8 mouse cellular contexts compared by ENCODE assay signal in the genomic region with DNA sequence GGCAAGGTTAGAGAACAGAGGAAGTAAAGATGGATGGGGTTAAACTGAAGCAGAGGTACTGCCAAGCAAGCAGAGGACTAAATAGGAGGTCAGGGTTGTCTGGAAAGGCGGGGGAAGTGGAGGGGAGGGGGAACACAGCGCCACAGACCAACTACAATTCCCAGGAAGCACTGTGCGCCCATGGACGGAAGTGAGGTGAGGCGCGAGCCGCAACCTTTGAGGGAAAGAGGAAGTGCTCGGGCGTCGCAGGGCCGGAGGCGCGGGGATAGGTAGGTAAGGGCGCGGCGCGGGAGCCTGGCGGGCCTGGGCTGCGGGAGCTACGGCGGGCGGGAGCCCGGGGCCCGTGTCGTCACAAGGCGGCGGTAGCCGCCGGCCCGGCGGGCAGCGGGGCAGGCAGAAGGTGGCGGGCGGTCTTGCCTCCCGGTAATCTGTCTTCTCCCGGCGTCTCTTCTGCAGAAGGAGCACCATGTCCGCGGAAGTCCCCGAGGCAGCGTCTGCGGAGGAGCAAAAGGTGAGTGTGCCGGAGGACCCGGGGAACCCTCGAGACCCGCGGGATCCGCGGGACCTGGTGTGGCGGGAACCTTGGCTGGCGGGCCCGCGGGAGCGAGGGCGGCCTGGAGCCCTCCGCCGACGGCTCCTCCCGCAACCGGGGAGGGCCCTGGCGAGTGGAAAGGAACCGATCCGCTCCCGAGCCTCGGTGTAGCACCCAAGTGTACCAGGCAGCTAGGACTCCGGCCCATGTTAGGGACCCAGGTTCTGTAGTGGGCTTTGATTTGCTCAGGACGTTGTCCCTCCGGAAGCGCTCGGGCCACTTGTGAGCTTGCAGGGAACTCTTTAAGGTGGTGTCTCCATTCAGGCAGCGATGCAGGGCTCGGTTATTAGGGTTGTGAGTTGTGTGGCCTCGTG. TPM values are rescaled to one million over a fixed set of nuclear protein-coding genes. Genes with fewer than 3 reads are reported as not detected.
DNase-seq lines count a peak whose midpoint lies in the region; ATAC-seq and TF ChIP-seq lines count a peak whose summit lies in the region.

TSS of gene Arpp19 (plus strand) at position 164 of the 906 bp plus-strand sequence.

- WGBS in bone marrow, adult 2 months, result under 1% methylated on average over 72 of the region's 73 CpGs
- under 1% methylated on average over 67 of the region's 73 CpGs for WGBS in embryonic facial prominence, embryonic 15.5 days
- WGBS in kidney, embryonic 14.5 days, result under 1% methylated on average over 72 of the region's 73 CpGs
- WGBS in limb, embryonic 15.5 days, result 0% methylated on average over 72 of the region's 73 CpGs

- peak within 1 kb of the TSS; percentile 90 for H3K9ac ChIP-seq in embryonic facial prominence, embryonic 15.5 days
- H3K9ac ChIP-seq in kidney, embryonic 14.5 days (ENCODE audit: low read depth, low read length), result peak within 1 kb of the TSS; percentile 75
- H3K9ac ChIP-seq in limb, embryonic 15.5 days, result peak within 1 kb of the TSS; percentile 84

- H3K27me3 ChIP-seq in embryonic facial prominence, embryonic 15.5 days, result no peaks in the 10 kb centered on the region
- H3K27me3 ChIP-seq in kidney, embryonic 14.5 days (ENCODE audit: control insufficient read depth, insufficient read depth, low read length), result no peaks in the 10 kb centered on the region
- no peaks in the 10 kb centered on the region for H3K27me3 ChIP-seq in limb, embryonic 15.5 days

- TF ChIP-seq POLR2A in bone marrow, adult 2 months (IDR thresholded peaks at IDR 0.05; ENCODE audit: borderline replicate concordance, control insufficient read depth, low read depth, low read length), result peak; percentile 78; the same call in 1 of the 2 replicates

- no peaks in the 10 kb centered on the region for H3K36me3 ChIP-seq in embryonic facial prominence, embryonic 15.5 days
- H3K36me3 ChIP-seq in kidney, embryonic 14.5 days (ENCODE audit: control insufficient read depth, insufficient read depth, low read length), result peaks cover 7% of the 10 kb centered on the region; the same call in 1 of the 2 replicates
- 0 out of 2 replicates have a peak, but pooled peaks cover 3% of the 10 kb centered on the region for H3K36me3 ChIP-seq in limb, embryonic 15.5 days

- no peaks in the 10 kb centered on the region for H3K4me1 ChIP-seq in bone marrow, adult 2 months (ENCODE audit: control insufficient read depth, insufficient read depth, low read length)
- peaks cover 11% of the 10 kb centered on the region for H3K4me1 ChIP-seq in embryonic facial prominence, embryonic 15.5 days
- H3K4me1 ChIP-seq in kidney, embryonic 14.5 days (ENCODE audit: control insufficient read depth, insufficient read depth, low read length), result peaks cover 11% of the 10 kb centered on the region
- H3K4me1 ChIP-seq in limb, embryonic 15.5 days, result peaks cover 11% of the 10 kb centered on the region

- H3K4me2 ChIP-seq in embryonic facial prominence, embryonic 15.5 days (replicated peaks), result peak within 1 kb of the TSS; percentile 51
- peak within 1 kb of the TSS; percentile 67 for H3K4me2 ChIP-seq in kidney, embryonic 14.5 days (replicated peaks; ENCODE audit: low read depth, low read length)
- H3K4me2 ChIP-seq in limb, embryonic 15.5 days, result peak within 1 kb of the TSS; percentile 53

- no peaks in the 10 kb centered on the region for H3K9me3 ChIP-seq in embryonic facial prominence, embryonic 15.5 days (replicated peaks)
- H3K9me3 ChIP-seq in kidney, embryonic 14.5 days (ENCODE audit: control insufficient read depth, low read length), result no peaks in the 10 kb centered on the region
- no peaks in the 10 kb centered on the region for H3K9me3 ChIP-seq in limb, embryonic 15.5 days

- ATAC-seq in embryonic facial prominence, embryonic 15.5 days (ENCODE audit: insufficient number of reproducible peaks, low FRiP score, low TSS enrichment, low read depth), result peak; percentile 95
- ATAC-seq in kidney, embryonic 14.5 days (ENCODE audit: low FRiP score, low TSS enrichment), result peak; percentile 97
- ATAC-seq in limb, embryonic 15.5 days (ENCODE audit: insufficient number of reproducible peaks, low FRiP score, low TSS enrichment, low read depth), result peak; percentile 91

- H3K27ac ChIP-seq in bone marrow, adult 2 months (ENCODE audit: control insufficient read depth, insufficient read depth, low read depth, low read length, poor library complexity), result peak within 1 kb of the TSS; percentile 47
- H3K27ac ChIP-seq in embryonic facial prominence, embryonic 15.5 days (replicated peaks), result peak within 1 kb of the TSS; percentile 80
- peak within 1 kb of the TSS; percentile 62 for H3K27ac ChIP-seq in kidney, embryonic 14.5 days (ENCODE audit: low read depth, low read length)
- peak within 1 kb of the TSS; percentile 65 for H3K27ac ChIP-seq in limb, embryonic 15.5 days

- H3K4me3 ChIP-seq in bone marrow, adult 2 months (replicated peaks; ENCODE audit: control insufficient read depth, low read depth, low read length), result peak within 1 kb of the TSS; percentile 82
- H3K4me3 ChIP-seq in embryonic facial prominence, embryonic 15.5 days (replicated peaks), result peak within 1 kb of the TSS; percentile 96
- peak within 1 kb of the TSS; percentile 95 for H3K4me3 ChIP-seq in kidney, embryonic 14.5 days (ENCODE audit: low read length)
- H3K4me3 ChIP-seq in limb, embryonic 15.5 days, result peak within 1 kb of the TSS; percentile 75

- no peak for TF ChIP-seq CTCF in bone marrow, adult 2 months (IDR thresholded peaks at IDR 0.05; ENCODE audit: control insufficient read depth, insufficient read depth, low read length)

- DNase-seq in 416B (ENCODE audit: low read depth), result peak; percentile 88
- DNase-seq in heart, adult 9 months (ENCODE audit: low spot score in 2 of 2), result peak; percentile 79 to 86
- peak; percentile 17 to 56 for DNase-seq in monocyte, adult 2 months (ENCODE audit: low read depth in 1 of 2, low spot score in 2 of 2)
- peak; percentile 86 to 88 for DNase-seq in spleen, postnatal 36 days (ENCODE audit: low spot score in 2 of 2)

RNA-seq across cellular contexts. Expression of gene Arpp19, which starts in this region (rescaled TPM):
- polyA plus RNA-seq in bone marrow, adult 2 months (2011; ENCODE audit: insufficient read depth, insufficient read length, low replicate concordance, missing spikeins), result 144 and 189 TPM in 2 replicates
- polyA plus RNA-seq in embryonic facial prominence, embryonic 15.5 days (2015; fragmentation: Nextera tagmentation; extraction: Ambion mirVana), result 262 and 266 TPM in 2 replicates
- 274 and 341 TPM in 2 replicates for polyA plus RNA-seq in kidney, embryonic 14.5 days (2014; fragmentation: Nextera tagmentation; extraction: Ambion mirVana)
- polyA plus RNA-seq in limb, embryonic 15.5 days (2015; fragmentation: Nextera tagmentation; extraction: Ambion mirVana), result 255 and 269 TPM in 2 replicates

Comparison
In these comparisons a context has a peak if more than half of its experiments do, and no peak if none do; other contexts are left out.
1. Peak in every context shown above with its lines: DNase-seq, ATAC-seq, H3K4me3 ChIP-seq and H3K27ac ChIP-seq.
2. DNase-seq: peak in every context shown above with its lines; median percentile 88 in 416B; 87 in spleen, postnatal 36 days; 82 in heart, adult 9 months; 36 in monocyte, adult 2 months.